Mouse (Mus musculus) cerebellum, adult 2 months (tissue): ENCODE measurements around the gene BC005537.

Experiments used
- CTCF ChIP-seq: fragments of 200-500 bp; IDR thresholded peaks from 2 replicates; pipeline ENCODE4 v1.5.1; 2011; ENCODE audit warnings: low read depth, mild to moderate bottlenecking, control low read depth, low read length, moderate library complexity, borderline replicate concordance; ENCODE audit not compliant: insufficient read depth
- POLR2A ChIP-seq: fragments of 200-500 bp; IDR thresholded peaks from 2 replicates; pipeline ENCODE4 v1.6.1; 2011; ENCODE audit warnings: low read length, control low read depth, borderline replicate concordance; ENCODE audit not compliant: insufficient read depth

DNA sequence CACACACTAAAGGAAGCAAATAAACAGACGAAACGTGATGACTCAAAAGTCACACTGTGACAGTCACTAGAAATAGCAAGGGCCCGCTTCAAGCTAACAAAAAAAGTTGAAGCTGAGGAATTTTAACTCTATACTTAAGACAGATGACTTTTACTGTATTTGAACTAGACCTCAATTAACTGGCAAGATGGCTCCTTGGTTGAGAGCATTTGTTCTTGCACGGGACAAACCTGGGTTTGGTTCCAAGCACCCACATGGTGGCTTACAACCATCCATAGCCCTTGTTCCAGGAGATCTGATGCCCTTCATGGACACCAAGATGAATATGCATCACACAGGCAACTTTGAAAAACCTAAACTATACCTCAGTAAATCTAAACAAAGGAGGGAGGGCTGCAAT lies 39.2 kb upstream of the BC005537 start:
- TF ChIP-seq CTCF (no peak), POLR2A (no peak)
